Mouse (Mus musculus) kidney, embryonic 16.5 days (tissue): ENCODE measurements around the gene Olfr1410. TPM values are rescaled to one million over a fixed set of nuclear protein-coding genes. Genes with fewer than 3 reads are reported as not detected.

Experiments used
- ATAC-seq: fragments of 200-750 bp; cut with Nextera tagmentation; 2 replicates; pipeline ENCODE4 v1.8.0; 2017; ENCODE audit warnings: moderate TSS enrichment; ENCODE audit not compliant: low FRiP score, low TSS enrichment
- H3K27ac ChIP-seq: fragments of 300-500 bp; sonication (generic); 2 replicates; pipeline ENCODE4 v1.5.1; 2014; ENCODE audit warnings: low read length
- H3K27me3 ChIP-seq: fragments of 300-500 bp; sonication (generic); 2 replicates; pipeline ENCODE4 v1.6.1; 2014; ENCODE audit warnings: low read length, control low read depth, mixed read lengths; ENCODE audit not compliant: insufficient read depth
- H3K36me3 ChIP-seq: fragments of 300-500 bp; sonication (generic); 2 replicates; pipeline ENCODE4 v1.6.1; 2014; ENCODE audit warnings: low read length, control low read depth, mixed read lengths; ENCODE audit not compliant: insufficient read depth
- H3K4me1 ChIP-seq: fragments of 300-500 bp; sonication (generic); 2 replicates; pipeline ENCODE4 v1.6.1; 2014; ENCODE audit warnings: low read length, control low read depth, mixed read lengths; ENCODE audit not compliant: insufficient read depth
- H3K4me2 ChIP-seq: fragments of 300-500 bp; sonication (generic); replicated peaks from 2 replicates; pipeline ENCODE4 v1.6.1; 2014; ENCODE audit warnings: low read depth, low read length
- H3K4me3 ChIP-seq: fragments of 300-500 bp; sonication (generic); 2 replicates; pipeline ENCODE4 v1.5.1; 2014; ENCODE audit warnings: mild to moderate bottlenecking, low read length
- H3K9ac ChIP-seq: fragments of 300-500 bp; sonication (generic); replicated peaks from 2 replicates; pipeline ENCODE4 v1.6.1; 2014; ENCODE audit warnings: low read length
- H3K9me3 ChIP-seq: fragments of 300-500 bp; sonication (generic); 2 replicates; pipeline ENCODE4 v1.6.1; 2016; ENCODE audit warnings: low read length, control low read depth
- WGBS: fragments of 180-500 bp; shearing (Covaris S2); extraction: QIAGEN DNeasy Blood & Tissue Kit; methylation state at CpG from one replicate; pipeline ENCODE4 v1.1.7; 2014; 5-methylcytosine and 5-hydroxymethylcytosine counted together
- polyA plus RNA-seq: library from polyadenylated mRNA; unstranded; fragments of >200 nt; fragmentation: Nextera tagmentation; extraction: Ambion mirVana; gene quantifications from 2 replicates; pipeline ENCODE4 v1.2.1, GENCODE M21; 2015

The Olfr1410 gene
- not detected in 2 replicates for polyA plus RNA-seq

GRCm38 (mm10) chr1:92605482-92605881, at the start of gene Olfr1410:
Gene Olfr1410, plus strand, starts transcription at chr1:92605782.
- no peak for ATAC-seq
- no peaks in the 10 kb centered on the region for H3K4me1 ChIP-seq
- H3K4me3 ChIP-seq: no peak within 1 kb of the TSS
- H3K36me3 ChIP-seq: no peaks in the 10 kb centered on the region
- no peaks in the 10 kb centered on the region for H3K27me3 ChIP-seq
- H3K9ac ChIP-seq: no peak within 1 kb of the TSS
- WGBS: 88% methylated on average over 1 of the region's 1 CpGs
- no peak within 1 kb of the TSS for H3K4me2 ChIP-seq
- H3K27ac ChIP-seq: no peak within 1 kb of the TSS
- H3K9me3 ChIP-seq: no peaks in the 10 kb centered on the region

DNA sequence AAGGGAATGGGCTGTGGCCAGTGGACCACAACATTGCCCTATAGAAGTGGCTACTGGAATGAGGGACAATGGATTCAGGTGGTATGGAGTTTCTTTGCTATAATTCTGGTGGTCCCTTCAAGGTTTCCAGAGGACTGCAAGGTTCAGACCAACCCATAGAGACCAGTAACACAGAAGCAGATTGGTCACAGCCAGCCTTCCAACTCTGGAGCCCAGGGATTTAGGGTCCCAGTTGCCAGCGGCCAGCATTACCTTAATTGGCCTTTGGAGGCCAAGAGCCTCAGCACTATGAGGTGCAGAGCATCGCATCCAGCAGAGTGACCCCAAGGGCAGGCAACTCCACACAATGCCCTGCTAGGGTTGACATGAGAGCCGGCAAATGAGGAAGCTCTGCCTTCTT, 34.6 kb upstream of the Olfr1410 start, which contains the start of gene Olfr1413:
Gene Olfr1413, plus strand, starts transcription at position 301 of the 400 bp plus-strand sequence.
- no peaks in the 10 kb centered on the region for H3K9me3 ChIP-seq
- no peak within 1 kb of the TSS for H3K27ac ChIP-seq
- WGBS: 83% methylated on average over 3 of the region's 3 CpGs
- no peak within 1 kb of the TSS for H3K4me3 ChIP-seq
- no peaks in the 10 kb centered on the region for H3K27me3 ChIP-seq
- ATAC-seq: no peak
- H3K36me3 ChIP-seq: no peaks in the 10 kb centered on the region
- H3K4me2 ChIP-seq: no peak within 1 kb of the TSS
- no peak within 1 kb of the TSS for H3K9ac ChIP-seq
- no peaks in the 10 kb centered on the region for H3K4me1 ChIP-seq

- H3K36me3 ChIP-seq: no peaks in the 10 kb centered on the region
- no peak within 1 kb of the TSS for H3K4me3 ChIP-seq
- H3K27me3 ChIP-seq: no peaks in the 10 kb centered on the region
- H3K27ac ChIP-seq: no peak within 1 kb of the TSS
- H3K9ac ChIP-seq: no peak within 1 kb of the TSS
- no peak within 1 kb of the TSS for H3K4me2 ChIP-seq
- H3K4me1 ChIP-seq: no peaks in the 10 kb centered on the region
- ATAC-seq: no peak
- H3K9me3 ChIP-seq: no peaks in the 10 kb centered on the region
- 88% methylated on average over 2 of the region's 2 CpGs for WGBS
Measured at GRCm38 (mm10) chr1:92585479-92585878, 20.1 kb upstream of the Olfr1410 start, which contains the start of gene Olfr1412. Gene Olfr1412, plus strand, starts transcription at chr1:92585779.

- Histone ChIP-seq H3K4me2 (no peak within 1 kb of the TSS), H3K9me3 (no peaks in the 10 kb centered on the region), H3K36me3 (no peaks in the 10 kb centered on the region), H3K27me3 (no peaks in the 10 kb centered on the region), H3K27ac (no peak within 1 kb of the TSS), H3K4me3 (no peak within 1 kb of the TSS), H3K4me1 (no peaks in the 10 kb centered on the region), H3K9ac (no peak within 1 kb of the TSS)
- ATAC-seq: no peak
Measured at GRCm38 (mm10) chr1:92594111-92594510, 11.5 kb upstream of the Olfr1410 start, which contains the start of gene Olfr1411. Gene Olfr1411, plus strand, starts transcription at chr1:92594411.

GRCm38 (mm10) chr1:92596019-92596418, 9.6 kb upstream of the Olfr1410 start:
- WGBS: 65% methylated on average over 3 of the region's 3 CpGs
- H3K4me1 ChIP-seq: no peaks in the 10 kb centered on the region
- H3K9ac ChIP-seq: no peak overlapping the region

DNA sequence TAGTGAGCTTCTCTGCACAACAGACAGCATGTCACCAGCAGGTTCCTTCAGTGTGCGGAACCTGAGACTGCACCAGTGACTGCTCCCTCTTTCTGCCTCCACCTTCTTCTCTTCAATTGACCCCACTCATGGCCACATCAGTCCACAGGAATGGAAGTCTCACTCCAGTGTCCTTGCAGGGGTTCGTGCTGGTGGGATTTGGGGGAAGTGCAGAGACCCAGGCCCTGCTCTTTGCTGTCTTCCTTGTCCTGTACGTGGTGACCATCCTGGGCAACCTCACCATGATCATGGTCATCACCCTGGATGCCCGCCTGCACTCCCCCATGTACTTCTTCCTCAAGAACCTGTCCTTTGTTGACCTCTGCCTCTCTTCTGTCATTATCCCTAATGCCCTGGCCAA, 2.1 kb downstream of the Olfr1410 start:
- Histone ChIP-seq H3K4me2 (no peak overlapping the region), H3K9me3 (no peaks in the 10 kb centered on the region), H3K27ac (no peak overlapping the region), H3K4me3 (no peak overlapping the region), H3K36me3 (no peaks in the 10 kb centered on the region), H3K9ac (no peak overlapping the region), H3K4me1 (no peaks in the 10 kb centered on the region), H3K27me3 (0 out of 2 replicates have a peak, but pooled peaks cover 2% of the 10 kb centered on the region)
- no peak for ATAC-seq
- 75% methylated on average over 4 of the region's 4 CpGs for WGBS

More at GRCm38 (mm10) chr1:92596019-92596418, 9.6 kb upstream of the Olfr1410 start:
- no peaks in the 10 kb centered on the region for H3K36me3 ChIP-seq
- no peak for ATAC-seq
- no peaks in the 10 kb centered on the region for H3K9me3 ChIP-seq
- H3K27me3 ChIP-seq: no peaks in the 10 kb centered on the region
- no peak overlapping the region for H3K4me2 ChIP-seq
- no peak overlapping the region for H3K27ac ChIP-seq
- H3K4me3 ChIP-seq: no peak overlapping the region

DNA sequence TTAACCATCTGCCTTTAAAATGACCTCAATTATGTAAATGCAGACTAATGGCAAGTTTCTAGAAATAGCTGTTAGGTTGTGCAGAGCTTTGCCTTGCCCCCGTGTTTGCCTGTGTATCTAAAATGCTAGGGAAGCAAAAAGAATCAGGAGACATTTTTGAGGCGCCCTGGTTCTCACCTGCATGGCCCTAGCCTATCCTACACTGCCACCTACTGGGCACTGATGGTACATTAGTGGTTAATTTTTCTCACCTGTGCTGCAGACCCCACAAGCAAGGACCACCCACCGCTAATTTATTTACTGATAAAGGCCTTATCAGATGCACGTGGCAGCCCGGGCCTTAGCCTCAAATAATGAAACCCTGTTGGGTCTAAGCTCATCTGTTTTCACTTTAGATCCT, 5.4 kb downstream of the Olfr1410 start:
- Histone ChIP-seq H3K9me3 (no peaks in the 10 kb centered on the region), H3K27me3 (0 out of 2 replicates have a peak, but pooled peaks cover 2% of the 10 kb centered on the region), H3K9ac (no peak overlapping the region), H3K4me3 (no peak overlapping the region), H3K36me3 (no peaks in the 10 kb centered on the region), H3K4me2 (no peak overlapping the region), H3K27ac (no peak overlapping the region), H3K4me1 (no peaks in the 10 kb centered on the region)
- ATAC-seq: no peak
- 8% methylated on average over 5 of the region's 5 CpGs for WGBS

DNA sequence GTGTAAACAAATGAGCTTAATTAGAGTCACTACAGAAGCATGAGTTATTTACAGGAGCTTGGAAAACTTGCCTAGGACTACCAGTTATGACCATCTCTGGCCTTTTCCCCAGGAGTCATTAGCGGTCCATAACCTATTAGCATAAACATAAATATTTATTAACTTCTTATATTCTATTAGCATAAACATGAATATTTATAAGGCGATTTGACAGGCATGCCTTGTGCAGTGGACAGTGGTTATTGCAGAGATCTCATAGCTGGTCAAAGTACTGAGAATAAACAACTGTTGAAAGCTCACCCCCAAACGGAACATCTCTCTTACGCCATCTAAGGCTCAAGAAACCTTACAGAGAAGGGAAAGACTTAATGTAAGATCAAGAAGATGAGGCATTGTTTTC, 7.6 kb downstream of the Olfr1410 start:
- Histone ChIP-seq H3K4me1 (no peaks in the 10 kb centered on the region), H3K4me3 (no peak overlapping the region), H3K9ac (no peak overlapping the region), H3K36me3 (no peaks in the 10 kb centered on the region), H3K9me3 (no peaks in the 10 kb centered on the region), H3K27ac (no peak overlapping the region), H3K27me3 (0 out of 2 replicates have a peak, but pooled peaks cover 2% of the 10 kb centered on the region), H3K4me2 (no peak overlapping the region)
- 41% methylated on average over 4 of the region's 4 CpGs for whole genome bisulfite sequencing
- no peak for ATAC-seq

DNA sequence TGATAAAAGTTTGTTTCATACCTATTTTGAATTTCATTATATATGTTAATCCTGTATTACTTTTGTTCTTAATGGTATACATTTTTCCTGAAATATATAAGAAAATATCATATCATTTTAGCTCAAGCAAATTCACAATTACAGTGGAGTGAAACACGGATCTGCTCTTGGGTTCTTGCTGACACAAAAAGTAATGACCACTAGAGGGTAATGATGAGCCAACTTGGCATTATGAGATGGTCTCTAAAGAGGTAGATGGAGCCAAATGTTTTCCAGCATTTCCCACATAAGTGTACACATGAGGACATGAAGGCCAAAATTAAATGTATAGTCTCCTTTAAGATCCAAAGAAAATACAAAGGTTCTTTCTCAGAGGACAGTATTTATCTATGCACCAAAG, 8.9 kb downstream of the Olfr1410 start:
- Histone ChIP-seq H3K4me2 (no peak overlapping the region), H3K9me3 (no peaks in the 10 kb centered on the region), H3K9ac (no peak overlapping the region), H3K4me1 (no peaks in the 10 kb centered on the region), H3K36me3 (no peaks in the 10 kb centered on the region), H3K4me3 (no peak overlapping the region), H3K27me3 (0 out of 2 replicates have a peak, but pooled peaks cover 2% of the 10 kb centered on the region), H3K27ac (no peak overlapping the region)
- ATAC-seq: no peak
- WGBS: 8% methylated on average over 1 of the region's 1 CpGs

- H3K9me3 ChIP-seq: no peaks in the 10 kb centered on the region
- no peak overlapping the region for H3K4me3 ChIP-seq
- no peaks in the 10 kb centered on the region for H3K36me3 ChIP-seq
- no peak overlapping the region for H3K4me2 ChIP-seq
- no peak overlapping the region for H3K9ac ChIP-seq
- no peak overlapping the region for H3K27ac ChIP-seq
- WGBS: 88% methylated on average over 1 of the region's 1 CpGs
- ATAC-seq: no peak
- no peaks in the 10 kb centered on the region for H3K4me1 ChIP-seq
- H3K27me3 ChIP-seq: 0 out of 2 replicates have a peak, but pooled peaks cover 2% of the 10 kb centered on the region
Measured at GRCm38 (mm10) chr1:92616046-92616445, 10.5 kb downstream of the Olfr1410 start.
